Mouse (Mus musculus) MN1 (cell line): ENCODE measurements at regions not wholly inside any gene's neighbourhood (a gene's known extent, or its start where the extent isn't known, plus 50 kb on each side); places are given as distances from the start of the nearest gene placed in this dataset.

Experiments
- DNase-seq: peaks from one replicate; pipeline ENCODE4 v3.0.0-alpha.2; 2016; ENCODE audit warnings: low spot score

DNA sequence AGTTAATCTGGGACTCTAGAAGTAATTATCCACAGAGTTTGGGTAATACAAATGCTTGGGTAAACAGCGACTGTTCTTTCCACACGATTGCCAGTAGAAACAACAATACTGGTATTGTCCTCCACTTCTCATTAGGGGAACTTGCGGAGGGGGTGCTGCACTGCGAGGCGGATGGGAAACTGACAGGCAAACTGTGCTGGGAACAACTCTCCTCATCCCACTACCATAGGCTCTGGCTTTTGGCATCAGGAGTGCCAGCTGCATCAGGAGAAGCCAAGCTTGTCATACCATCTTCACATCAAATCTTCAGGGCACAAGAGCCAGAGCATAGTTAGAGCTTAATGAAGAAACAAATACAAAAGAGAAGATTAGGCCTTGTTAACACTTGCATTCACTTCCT lies 349.2 kb upstream of the Tmem161b start:
- no peak for DNase-seq

DNA sequence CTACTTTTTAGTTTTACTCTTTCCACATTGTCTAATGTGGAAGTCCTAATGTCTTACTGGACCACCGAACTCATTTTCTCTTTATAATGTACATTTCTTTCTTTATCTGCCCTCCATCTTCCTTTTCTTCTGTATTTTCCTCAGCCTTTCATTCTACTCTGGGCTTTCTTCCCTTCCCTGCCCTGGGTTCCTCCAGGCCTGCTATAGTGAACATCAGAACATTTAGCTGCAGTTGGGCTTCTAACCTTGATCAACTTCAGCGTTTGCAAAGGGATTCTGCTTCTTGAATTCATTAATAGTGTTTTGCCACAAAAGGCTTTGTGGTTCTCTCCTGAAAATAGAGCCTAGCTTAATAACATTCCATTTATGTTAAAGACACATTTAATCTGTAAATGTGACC lies 342.5 kb upstream of the Tmem161b start:
- DNase-seq = no peak

DNA sequence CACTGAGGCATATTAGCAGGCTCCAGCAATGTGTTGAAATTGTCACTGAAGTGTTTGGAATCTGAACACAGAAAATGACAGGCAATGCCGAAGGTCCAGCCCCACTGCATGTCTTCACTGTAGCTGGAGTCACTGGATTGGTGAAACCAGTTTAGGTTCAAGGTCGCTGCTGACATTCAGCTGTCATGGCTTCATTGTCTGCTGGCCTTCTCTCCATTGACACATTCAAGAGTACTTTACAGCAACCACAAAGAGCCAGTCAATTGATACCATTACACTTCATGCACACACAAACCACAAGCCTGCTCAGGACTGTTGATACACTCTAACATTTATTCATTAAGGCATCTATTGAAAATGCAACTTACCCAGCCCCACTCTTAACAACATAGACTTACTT lies 341.8 kb upstream of the Tmem161b start:
- no peak for DNase-seq

DNA sequence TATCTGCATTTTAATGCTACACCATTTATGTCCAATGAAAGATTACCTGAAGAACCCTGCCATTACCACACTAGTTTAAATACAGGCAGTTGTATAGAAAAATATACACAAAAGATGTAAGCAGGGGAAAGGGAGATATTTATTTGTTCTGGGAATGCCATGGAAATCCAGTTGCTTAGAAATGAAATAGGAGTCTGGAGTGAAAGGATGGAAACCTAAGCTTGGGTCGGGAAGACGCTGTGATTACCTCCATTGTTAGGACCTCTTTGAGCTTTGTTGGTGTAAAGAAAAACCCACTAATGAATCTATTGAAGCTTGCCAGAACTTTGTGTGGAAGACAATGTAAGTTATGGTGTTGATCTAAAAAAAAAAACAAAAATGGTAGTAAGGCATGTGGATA lies 341.3 kb upstream of the Tmem161b start:
- no peak for DNase-seq

DNA sequence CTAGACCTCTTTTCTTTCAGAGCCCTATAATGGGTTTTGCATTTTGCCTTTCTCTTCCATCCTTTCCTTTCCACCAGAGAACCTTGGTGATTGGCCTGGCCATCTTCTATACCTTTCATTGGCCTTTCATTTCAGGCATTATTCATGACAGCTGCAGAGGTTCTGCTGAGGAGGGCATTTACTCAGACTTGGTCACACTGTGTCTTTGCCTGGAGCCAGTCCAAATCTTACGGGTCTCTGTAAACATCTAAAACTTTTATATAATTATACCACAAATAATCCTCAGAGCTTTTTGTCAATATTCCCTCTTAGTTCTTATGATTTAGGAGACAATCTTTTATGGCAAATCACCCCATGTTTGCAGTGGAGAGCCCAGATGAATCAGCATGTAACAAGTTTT lies 339.3 kb upstream of the Tmem161b start:
- no peak for DNase-seq

DNA sequence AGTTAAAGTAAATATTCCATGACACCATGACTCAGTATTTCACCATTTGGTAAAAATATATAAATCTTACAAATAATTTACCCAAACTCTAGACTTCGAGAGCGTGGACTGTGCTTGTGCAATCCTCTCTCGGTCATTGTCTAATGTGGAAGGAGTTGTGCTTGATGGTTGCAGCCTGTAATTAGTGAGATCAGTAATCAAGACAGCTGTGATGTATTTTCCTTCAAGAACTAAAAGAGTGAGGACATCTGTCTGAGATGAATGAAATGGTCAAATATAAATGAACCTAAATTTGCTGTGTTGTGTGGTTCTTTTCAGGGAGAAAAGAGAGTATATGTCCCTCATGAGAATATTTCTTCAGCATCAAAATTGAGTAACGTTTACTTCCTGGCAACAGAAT lies 338.3 kb upstream of the Tmem161b start:
- no peak for DNase-seq

DNA sequence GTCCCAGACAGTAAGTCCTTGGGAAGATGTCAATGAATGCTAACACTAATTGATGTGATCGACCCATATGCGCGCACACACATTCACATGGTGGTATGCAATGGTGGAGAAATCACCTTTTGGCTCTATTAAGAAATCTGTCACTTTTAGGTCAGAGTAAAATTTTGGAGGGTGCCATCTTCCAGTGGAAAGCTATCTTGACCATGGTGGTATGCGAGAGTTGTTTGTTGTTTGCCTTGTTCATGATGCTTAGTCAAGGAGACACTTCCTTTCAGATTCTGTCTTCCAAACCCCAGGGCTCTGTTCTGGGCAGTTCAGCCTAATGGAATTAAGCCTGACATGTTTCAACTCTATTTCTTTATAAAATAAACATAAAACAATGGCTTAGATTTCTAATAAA lies 337.9 kb upstream of the Tmem161b start:
- no peak for DNase-seq

DNA sequence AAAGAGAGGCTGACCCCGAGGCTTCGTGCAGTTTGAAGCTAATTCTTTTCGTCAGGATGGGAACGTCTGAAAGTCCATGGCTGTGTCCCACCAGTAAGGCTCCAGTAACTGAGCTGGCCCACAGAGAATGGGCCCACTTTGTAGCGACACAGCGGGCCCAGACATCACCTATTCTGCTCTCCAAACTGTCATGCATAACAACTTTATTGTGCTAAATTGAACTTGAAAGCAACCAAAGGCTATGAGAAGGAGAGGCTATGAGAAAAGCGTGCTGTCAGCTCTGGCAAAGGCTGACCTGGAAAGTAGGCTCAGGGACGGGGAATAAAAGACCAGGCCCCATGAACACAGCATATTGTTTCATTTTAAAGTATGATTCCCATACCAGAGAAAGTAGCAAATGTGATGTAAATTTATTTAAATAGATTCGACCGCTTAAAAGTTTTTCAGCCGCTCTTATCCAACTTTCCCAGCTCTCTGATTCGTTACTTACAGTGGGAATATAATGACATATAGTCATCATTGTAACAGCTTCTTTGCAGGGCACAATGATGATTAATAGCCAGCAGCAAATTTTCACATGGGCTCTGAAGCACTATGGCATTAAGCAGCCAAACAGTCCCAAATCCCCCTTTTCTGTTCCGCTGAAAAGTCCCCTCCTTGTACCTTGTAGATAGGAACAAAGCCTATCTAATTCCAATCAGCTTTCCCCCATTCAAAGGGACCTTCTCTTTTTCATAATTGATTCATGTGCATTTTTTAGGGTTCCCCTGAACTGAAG lies 337.1 kb upstream of the Tmem161b start:
- no peak for DNase-seq

DNA sequence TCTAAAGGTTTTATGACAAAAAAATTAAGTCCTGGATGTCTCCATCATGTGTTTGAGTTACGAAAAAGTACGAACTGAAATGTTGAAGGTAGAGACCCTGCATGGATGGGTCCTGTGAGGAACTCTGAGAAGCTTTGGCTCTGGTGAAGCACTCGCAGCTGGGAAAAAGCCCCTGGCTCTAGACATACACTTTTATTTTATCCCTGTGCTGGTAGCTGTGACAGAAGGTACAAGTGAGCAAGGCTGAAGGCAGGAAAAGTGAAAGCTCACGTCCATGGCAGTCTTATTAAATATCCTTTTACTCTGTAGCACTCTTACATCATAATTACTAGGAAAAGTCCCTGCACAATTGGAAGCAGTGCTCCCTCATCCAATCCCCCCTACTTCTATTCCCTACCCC lies 336.4 kb upstream of the Tmem161b start:
- DNase-seq = no peak

DNA sequence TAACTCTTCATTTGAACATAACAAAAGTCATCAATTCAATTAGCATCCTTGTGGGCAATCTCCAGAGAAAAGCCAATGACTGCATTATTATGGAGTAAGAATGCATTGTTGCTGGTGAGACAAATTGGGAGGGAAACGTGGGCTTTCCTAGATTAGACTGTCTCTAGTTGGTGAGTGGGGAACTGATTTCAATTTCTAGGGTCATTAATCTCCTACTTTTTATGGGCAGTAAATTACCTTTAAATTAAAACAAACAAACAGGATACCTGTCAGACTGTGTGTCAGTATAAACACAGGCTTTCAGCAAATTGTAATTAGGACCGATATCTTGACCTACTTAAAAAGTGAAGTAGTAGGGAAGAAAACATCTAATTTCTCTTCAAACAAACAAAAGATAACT lies 307.4 kb upstream of the Tmem161b start:
- no peak for DNase-seq

DNA sequence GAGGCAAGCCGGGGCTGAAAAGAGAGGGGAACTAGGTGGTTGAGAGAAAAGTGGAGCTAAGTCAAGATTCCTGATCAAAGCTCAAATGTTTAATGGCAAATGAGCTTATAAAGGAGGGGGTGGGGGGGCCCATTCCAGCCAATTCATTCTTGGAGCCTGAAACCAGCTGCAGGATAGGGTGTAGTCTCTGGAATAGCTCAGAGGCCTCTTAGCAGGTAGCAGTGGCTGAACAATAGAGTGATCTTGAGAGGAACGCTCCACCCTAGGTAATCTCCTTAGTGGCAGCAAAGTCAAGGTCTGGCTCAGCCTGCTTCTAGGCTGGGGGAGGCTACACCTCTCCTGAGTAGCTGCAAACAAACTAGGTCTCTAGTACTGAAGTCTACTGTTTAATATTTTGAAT lies 289.3 kb upstream of the Tmem161b start:
- DNase-seq = no peak

DNA sequence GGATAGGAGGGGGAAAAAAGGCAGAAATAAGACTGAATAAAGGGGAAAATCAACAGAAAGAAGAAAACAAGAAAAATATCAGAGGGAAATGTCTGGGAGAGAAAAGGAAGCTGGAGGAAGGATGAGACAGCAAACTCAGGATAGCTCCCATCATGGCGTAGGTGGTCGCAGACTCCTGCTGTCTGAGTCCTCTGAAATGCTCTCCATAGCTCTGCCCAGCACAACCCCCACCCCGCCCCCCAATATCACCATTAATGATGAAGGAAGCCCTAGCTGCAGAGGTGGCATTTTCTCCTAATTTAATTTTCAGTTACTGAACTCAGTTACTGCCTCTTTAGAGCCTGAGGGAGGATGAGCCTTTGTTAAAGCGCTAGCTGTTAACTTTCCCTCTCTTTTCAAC lies 275.6 kb upstream of the Tmem161b start:
- DNase-seq = no peak

DNA sequence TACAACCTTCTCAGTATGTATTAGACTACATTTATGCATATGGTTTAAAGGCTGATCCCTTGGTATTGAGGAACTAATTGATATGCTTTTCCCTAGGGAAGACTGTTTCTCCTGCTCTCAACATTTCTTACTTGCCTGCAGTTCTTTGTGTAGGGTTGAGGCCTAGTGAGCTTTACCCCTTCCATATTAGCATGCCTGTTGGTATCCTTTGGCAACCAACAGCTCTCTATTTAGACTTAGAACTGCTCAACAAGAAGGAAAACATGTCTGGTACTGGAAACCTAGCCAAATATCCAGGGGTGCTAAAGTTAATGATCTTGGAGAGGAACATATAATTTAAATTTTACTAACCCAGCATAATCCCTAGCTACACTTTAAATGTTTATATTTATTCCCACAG lies 270.9 kb upstream of the Tmem161b start:
- no peak for DNase-seq

DNA sequence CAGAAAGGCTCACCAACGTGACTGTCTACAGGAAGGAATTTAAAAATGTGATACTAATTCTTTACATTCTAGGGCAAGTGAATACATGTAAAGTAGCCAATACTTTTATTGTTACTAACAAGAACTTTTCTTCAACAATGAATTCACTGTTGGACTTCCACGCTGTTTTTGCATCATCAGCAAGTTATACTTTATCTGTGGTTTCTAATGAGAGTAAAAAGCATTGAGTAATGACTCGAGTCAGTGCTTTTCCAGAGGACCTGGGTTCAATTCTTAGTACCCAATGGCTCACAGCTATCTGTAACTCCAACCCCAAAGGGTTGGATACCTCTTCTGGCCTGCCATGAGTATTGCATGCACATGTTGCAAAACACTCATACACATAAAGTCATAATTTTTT lies 270.3 kb upstream of the Tmem161b start:
- DNase-seq = no peak

DNA sequence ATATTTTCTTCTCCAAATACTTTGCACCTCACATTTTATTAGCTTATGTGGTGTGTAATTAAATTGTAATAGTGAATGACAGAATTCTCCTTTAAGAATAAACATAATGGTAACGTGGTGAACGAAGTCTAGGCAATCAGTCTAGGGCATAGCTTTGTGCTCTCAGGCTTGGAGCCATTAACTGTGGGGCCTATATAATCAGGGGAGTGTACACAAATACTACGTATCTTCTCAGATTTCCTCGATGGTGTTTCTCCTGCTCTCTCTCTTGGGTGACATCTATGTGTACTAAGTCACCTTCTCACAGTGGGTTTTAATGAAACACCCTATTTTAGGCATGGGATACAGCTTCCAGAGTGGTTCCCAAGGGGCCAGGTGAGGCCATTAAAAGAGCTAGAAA lies 269.7 kb upstream of the Tmem161b start:
- no peak for DNase-seq

DNA sequence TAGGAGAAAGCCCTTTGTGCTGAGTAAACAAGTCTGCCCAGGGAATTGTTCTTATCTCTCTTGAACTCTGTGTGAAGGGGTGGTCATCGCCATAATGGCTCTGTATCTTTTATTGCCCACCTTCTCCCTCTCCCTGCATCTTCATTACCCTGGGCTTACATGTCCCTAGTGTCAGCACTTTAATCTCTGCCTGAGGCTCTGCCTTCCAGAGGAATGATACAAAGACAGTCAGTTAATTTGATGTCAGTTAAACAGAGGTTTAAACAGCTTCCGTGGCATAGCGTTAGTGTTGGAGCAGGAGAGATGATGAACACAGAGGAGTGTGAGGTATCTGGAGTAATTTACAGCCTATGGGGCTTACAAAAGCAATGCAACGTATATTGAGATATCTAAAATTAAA lies 269.2 kb upstream of the Tmem161b start:
- DNase-seq = no peak

DNA sequence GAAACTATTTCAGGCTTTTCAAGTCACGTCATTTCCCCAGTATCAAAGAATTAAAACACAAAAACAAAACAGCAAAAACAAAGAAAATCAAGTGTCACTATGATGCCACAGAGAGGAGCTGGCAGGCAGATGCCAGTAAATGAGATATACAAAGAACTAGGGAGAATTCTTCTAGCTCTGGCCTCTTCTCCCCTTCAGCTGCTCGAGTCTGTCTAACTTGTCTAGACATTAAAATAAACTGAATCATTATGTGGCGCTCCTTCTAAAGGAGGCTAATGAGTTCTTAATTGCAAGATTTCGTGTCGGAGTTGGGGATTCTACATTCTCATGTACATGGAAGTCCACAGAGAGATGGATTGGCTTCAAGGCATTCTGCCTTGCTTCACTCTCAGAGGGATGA lies 266.4 kb upstream of the Tmem161b start:
- DNase-seq = no peak

DNA sequence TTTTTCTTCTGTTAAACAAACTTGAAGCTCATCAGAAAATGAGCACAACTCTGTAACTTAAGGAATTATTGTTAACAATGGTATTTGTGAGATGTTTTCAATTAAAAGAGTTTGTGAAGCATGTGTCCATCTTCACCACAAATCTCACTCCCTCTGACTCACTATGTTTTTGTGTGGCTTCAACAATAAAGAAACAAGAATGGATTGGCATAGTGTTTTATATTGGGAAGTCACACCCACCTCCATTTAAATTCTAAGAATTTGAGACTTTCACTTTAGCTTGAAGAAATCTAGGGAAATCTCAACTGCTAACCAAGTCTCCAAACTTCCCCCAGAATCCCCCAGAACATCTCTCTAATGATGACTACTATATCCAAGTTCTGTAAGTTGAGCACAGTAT lies 243.6 kb upstream of the Tmem161b start:
- DNase-seq = no peak

DNA sequence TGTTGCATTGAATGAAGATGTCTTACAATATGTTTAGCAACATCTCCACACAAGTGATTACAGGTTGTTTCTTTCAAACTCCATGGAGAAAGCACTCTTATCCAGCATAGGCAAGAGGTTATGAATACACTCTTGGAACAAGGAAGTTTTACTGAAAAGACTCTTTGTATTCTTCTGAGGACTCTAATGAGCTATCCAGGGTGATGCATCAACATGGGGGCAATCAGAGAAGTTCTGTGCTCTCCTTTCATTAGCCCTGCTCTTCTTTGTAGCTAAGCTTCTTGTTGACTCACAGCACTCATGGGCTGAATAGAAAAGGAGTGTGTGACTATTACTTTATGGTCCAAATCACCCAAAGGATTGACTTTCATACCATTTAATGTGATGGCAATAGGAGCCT lies 242.6 kb upstream of the Tmem161b start:
- no peak for DNase-seq

DNA sequence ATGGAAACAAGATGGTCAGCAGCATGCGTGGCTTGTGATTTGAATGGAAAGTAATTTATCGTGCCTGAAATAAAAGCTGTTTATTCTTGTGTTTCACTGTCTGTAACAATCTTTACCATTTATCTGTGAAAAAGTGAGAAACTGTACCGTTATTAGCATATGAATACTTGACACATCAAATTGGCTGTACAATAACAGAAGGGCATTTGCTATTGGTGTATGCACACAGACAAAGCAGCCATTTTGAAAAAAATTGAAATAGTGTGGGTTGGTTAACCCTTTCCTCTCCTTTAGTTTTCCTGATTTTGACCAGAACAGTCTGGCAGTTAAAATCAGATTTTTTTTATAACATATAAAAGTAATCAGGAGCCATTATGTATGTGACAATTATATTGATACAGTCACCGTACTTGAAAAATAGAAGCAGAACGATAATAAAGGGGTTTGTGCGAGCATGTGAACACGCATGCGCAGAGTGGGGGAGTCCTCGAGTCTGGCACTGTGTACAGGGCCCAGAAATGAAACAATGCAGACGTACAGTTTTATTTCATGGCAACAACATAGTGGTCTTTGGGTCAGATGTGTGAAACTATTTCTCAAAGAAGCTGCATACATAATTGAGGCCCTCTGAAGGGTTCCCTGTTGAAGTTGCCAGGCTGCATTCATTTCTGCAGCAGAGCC lies 237.3 kb upstream of the Tmem161b start:
- DNase-seq = no peak

DNA sequence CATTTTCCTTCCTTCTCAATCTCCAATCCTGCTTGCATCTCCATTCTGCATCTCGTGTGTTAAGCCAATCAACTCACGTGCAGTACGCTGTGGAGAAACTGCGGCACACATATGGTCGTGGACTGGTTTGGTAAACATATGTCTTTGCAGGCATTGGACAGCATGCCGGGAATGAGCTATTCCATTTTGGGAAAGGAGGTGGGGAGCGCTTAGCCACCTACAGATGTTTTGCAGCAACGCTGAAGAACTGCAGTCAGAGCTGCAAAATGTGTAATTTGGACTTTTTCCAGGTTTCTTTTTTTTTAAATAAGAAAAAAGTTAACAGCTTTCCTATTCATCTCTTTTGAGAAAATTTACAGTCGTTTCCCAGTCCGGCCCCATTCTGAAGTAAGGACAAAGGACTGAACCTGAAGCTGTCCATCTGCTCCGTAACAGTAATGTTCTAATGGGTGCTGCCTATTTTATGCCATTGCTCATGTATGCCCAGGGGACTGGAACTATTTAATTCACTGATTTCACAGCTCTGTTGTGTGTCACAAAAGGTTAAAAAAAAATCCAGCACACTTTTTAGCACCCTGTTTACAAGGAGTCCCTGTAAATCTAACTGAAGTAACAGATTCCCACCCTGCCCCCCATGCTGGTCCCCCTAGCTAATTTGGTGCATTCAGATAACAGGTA lies 234.2 kb upstream of the Tmem161b start:
- DNase-seq = no peak

DNA sequence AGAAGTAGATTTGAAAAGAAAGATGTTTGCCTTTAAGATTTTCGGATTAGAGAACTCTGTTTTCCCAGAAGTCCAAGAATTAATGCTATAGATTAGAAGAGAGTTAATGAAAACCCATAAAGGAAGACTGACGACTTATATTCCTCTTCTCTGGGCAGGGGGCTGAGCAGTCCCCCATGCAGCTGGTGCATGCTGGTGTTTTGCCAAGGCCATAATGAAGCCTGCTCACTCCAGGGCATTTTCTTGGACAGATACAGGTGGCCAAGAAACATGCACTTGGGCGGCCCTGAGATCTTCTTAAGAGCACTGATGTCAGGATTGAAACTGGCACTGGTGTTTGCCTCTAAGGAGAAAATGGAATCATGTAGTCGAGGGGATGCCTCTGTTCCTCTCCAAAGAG lies 233.6 kb upstream of the Tmem161b start:
- no peak for DNase-seq

DNA sequence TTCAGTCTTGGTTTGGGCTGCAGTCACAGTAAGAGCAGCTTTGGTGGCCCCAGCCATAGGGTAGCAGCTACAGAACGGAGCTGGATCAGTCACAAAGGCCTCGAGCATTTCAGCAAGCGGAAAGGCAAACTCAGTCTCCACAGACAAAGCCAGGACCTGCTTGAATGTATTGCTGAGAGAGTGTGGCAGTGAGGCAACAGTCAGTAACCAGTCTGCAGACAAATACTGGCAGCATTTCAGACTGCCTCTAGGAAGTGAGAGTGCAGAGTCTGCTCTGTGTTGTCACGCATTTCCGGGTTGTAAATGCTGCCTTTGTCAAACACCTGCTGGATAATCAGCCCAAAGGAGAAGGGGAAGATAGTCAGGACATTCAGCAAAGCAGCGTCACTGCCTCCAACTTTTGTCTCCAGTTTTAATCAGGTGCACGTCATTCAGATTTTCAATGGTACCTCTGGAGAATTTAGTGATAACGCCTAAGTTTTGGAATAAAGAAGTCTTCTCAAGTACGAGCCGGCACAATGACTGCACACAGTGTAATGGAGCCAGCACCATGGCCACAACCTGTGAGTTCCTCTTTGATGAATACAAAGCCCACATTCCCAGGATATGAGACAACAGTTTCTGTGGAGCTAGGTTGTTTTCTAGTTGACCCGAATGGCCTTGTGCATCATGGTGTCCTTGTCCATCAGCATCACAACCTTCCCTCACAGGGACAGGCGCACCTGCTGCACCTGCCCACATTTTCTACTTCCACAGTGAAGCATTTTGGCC lies 224.3 kb upstream of the Tmem161b start:
- no peak for DNase-seq
